Comparison of ENCODE assay signal across 21 mouse cellular contexts in genomic region chr1:152820911-152821695, GRCm38 (mm10).
"Had no signal": no experiment of that assay in that cellular context is flagged by ENCODE, and none has a peak within 500 bp of the region (broad histone marks: within the 10 kb centered on the region; RNA-seq: fewer than 3 reads in every experiment).

No protein-coding gene starts in this region.

- H3K4me3 ChIP-seq: layer of hippocampus, adult 2 months; liver, embryonic 12.5 days; liver, embryonic 15.5 days; lung, embryonic 15.5 days; megakaryocyte, embryonic 14.5 days; midbrain, embryonic 10.5 days; midbrain, embryonic 13.5 days; myocyte; neural tube, embryonic 13.5 days had no signal

- DNase-seq: kidney, adult 9 months; kidney, postnatal 25 days; layer of hippocampus, adult 9-11 months; lung, adult 18-20 months; lung, postnatal 10 days; lung, postnatal 36 days; retina, postnatal 1 day; right cerebral cortex, postnatal 25 days; spleen, adult 18-20 months; thymus, adult 18-20 months; thymus, postnatal 36 days had no signal

- H3K27ac ChIP-seq: kidney, postnatal 0 days; layer of hippocampus, adult 2 months; liver, embryonic 12.5 days; liver, embryonic 15.5 days; lung, embryonic 15.5 days; midbrain, embryonic 10.5 days; midbrain, embryonic 13.5 days; neural tube, embryonic 13.5 days had no signal
